Mouse (Mus musculus) liver, embryonic 12.5 days (tissue): ENCODE measurements around the gene Cyp27a1. TPM values are rescaled to one million over a fixed set of nuclear protein-coding genes. Genes with fewer than 3 reads are reported as not detected.
A peak's percentile ranks its signal among the peaks of the same experiment; 100 is the strongest.

Source experiments
- ATAC-seq: fragments of 200-750 bp; cut with Nextera tagmentation; 2 replicates; pipeline ENCODE4 v1.8.0; 2017; ENCODE audit warnings: moderate number of reproducible peaks, mild to moderate bottlenecking, moderate library complexity
- H3K27ac ChIP-seq: fragments of 300-500 bp; sonication (generic); 2 replicates; pipeline ENCODE4 v1.5.1; 2016; ENCODE audit warnings: mild to moderate bottlenecking
- H3K27me3 ChIP-seq: fragments of 300-500 bp; sonication (generic); replicated peaks from 2 replicates; pipeline ENCODE4 v1.6.1; 2016; ENCODE audit warnings: mild to moderate bottlenecking, moderate library complexity
- H3K36me3 ChIP-seq: fragments of 300-500 bp; sonication (generic); 2 replicates; pipeline ENCODE4 v1.6.1; 2016; ENCODE audit warnings: mild to moderate bottlenecking, moderate library complexity
- H3K4me1 ChIP-seq: fragments of 300-500 bp; sonication (generic); 2 replicates; pipeline ENCODE4 v1.6.1; 2016
- H3K4me2 ChIP-seq: fragments of 300-500 bp; sonication (generic); 2 replicates; pipeline ENCODE4 v1.6.1; 2016; ENCODE audit warnings: mild to moderate bottlenecking, moderate library complexity
- H3K4me3 ChIP-seq: fragments of 300-500 bp; sonication (generic); 2 replicates; pipeline ENCODE4 v1.5.1; 2016; ENCODE audit warnings: mild to moderate bottlenecking, moderate library complexity
- H3K9ac ChIP-seq: fragments of 300-500 bp; sonication (generic); 2 replicates; pipeline ENCODE4 v1.6.1; 2016; ENCODE audit warnings: mild to moderate bottlenecking, moderate library complexity
- H3K9me3 ChIP-seq: fragments of 300-500 bp; sonication (generic); replicated peaks from 2 replicates; pipeline ENCODE4 v1.6.1; 2016; ENCODE audit warnings: mild to moderate bottlenecking, moderate library complexity
- WGBS: fragments of 180-500 bp; shearing (Covaris S2); methylation state at CpG from one replicate; pipeline ENCODE4 v1.1.7; 2016; ENCODE audit not compliant: insufficient replicate concordance; 5-methylcytosine and 5-hydroxymethylcytosine counted together
- polyA plus RNA-seq: library from polyadenylated mRNA; unstranded; fragments of >200 nt; fragmentation: Nextera tagmentation; extraction: Ambion mirVana; gene quantifications from 2 replicates; pipeline ENCODE4 v1.2.1, GENCODE M21; 2016

Gene Cyp27a1
- 2.3 and 2.8 TPM in 2 replicates for polyA plus RNA-seq

DNA sequence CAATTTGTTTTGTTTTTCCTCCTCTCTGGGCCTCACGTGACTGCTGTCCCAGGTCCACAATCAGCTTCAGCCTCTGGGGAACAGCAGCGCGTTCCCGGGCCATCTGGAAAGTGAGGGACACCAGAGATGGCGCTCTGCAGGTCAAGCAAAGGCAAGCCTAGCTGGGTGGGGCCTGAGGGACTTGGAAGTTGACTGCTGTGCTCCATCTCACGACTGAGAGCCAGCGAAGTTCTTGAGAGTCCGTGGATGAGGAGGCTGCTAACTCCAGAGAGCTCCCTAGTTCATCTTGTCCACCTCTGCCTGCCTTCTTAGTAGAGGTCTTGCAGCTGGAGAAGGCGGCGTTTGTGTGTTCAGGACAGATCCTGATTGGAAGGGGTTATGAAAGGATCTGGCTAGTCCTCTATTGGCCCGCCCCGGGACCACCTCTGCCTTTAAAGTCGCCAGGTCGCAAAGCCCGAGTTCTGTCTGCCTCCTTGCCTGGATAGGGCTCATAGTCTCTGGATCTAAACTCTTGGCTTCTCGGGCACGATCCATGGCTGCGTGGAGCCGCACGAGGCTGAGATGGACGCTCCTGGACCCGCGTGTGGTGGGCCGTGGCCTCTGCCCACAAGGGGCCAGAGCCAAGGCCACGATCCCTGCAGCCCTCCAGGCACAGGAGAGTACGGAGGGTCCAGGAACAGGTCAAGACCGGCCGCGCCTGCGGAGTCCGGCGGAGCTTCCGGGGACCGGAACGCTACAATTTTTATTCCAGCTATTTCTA is at the start of gene Cyp27a1:
Gene Cyp27a1, plus strand, starts transcription at position 476 of the 760 bp plus-strand sequence.
- peaks cover 10% of the 10 kb centered on the region for H3K4me1 ChIP-seq
- ATAC-seq, result peak; percentile 42; the same call in 1 of the 2 replicates
- H3K36me3 ChIP-seq, result no peaks in the 10 kb centered on the region
- peak within 1 kb of the TSS; percentile 62 for H3K9ac ChIP-seq
- H3K4me2 ChIP-seq, result peak within 1 kb of the TSS; percentile 79
- H3K9me3 ChIP-seq, result no peaks in the 10 kb centered on the region
- peak within 1 kb of the TSS; percentile 55 for H3K4me3 ChIP-seq
- 3% methylated on average over 35 of the region's 35 CpGs for WGBS
- peaks cover 21% of the 10 kb centered on the region for H3K27me3 ChIP-seq
- H3K27ac ChIP-seq, result no peak within 1 kb of the TSS

DNA sequence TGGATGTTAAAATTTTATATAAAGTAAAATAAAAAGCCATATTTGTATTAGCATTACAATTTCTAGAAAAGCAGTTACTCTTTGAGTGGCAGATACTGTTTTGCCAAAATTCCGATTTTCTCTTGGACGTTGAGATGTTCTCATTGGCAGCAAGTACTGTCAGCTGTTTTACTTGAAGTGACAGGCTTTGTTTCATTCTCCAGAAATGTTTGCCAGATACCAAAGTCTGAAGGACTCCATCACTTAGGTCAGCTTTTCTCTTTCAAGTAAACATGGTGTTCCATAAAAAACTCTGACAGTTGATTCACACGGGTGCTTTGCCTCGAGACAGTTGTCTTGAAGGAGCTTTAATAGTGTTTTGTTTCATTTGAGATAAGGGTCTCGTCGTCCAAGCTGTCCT is 48.2 kb upstream of the Cyp27a1 start:
- peaks cover 13% of the 10 kb centered on the region for H3K36me3 ChIP-seq
- no peak overlapping the region for H3K9ac ChIP-seq
- H3K9me3 ChIP-seq, result no peaks in the 10 kb centered on the region
- no peak for ATAC-seq
- H3K4me1 ChIP-seq, result peaks cover 42% of the 10 kb centered on the region
- no peak overlapping the region for H3K4me3 ChIP-seq
- H3K4me2 ChIP-seq, result no peak overlapping the region
- H3K27me3 ChIP-seq, result no peaks in the 10 kb centered on the region
- 54% methylated on average over 6 of the region's 6 CpGs for WGBS
- H3K27ac ChIP-seq, result no peak overlapping the region

DNA sequence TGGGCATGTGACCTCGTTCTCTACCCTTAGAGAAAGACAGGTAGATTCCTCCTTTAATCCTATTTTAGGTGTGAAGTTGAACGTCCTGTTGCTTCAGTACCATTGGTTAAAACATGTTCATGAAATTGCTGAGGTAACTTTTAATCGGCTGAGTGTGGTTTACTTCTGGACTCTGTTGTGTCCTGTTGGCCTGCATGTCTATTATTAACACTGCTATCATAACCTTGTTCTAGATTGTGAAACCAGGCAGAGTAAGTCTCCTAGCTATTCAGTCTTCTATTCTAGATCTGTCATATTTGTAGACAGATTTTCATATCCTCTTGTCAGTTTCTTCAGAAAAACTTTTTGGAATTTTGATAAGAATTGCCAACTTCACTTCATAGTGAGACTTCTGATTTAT is 45.0 kb upstream of the Cyp27a1 start:
- Histone ChIP-seq H3K9me3 (no peaks in the 10 kb centered on the region), H3K4me1 (peaks cover 44% of the 10 kb centered on the region), H3K4me3 (no peak overlapping the region), H3K4me2 (no peak overlapping the region), H3K36me3 (peaks cover 39% of the 10 kb centered on the region), H3K27me3 (no peaks in the 10 kb centered on the region), H3K9ac (no peak overlapping the region), H3K27ac (no peak overlapping the region)
- no peak for ATAC-seq
- 67% methylated on average over 3 of the region's 3 CpGs for WGBS

DNA sequence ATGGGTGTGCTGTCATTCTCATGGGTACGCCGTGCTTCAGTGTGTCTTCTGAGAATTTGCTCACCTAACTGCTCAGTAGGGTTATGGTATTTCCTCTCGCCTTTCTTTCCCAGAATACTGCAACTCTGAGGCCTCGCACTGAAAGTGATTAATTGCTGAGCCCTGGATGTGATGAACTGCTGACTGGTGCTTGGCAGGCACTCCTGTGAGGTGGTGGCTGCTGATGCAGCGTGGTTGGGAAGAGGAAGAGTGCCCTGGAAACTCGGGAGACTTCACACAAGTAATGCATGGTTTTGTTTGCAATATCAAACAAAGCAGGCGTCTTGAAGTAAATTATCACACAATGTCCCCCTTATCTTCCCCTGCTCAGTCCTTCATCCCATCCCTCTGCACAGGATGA is 40.6 kb upstream of the Cyp27a1 start:
- no peak overlapping the region for H3K27ac ChIP-seq
- no peak for ATAC-seq
- H3K27me3 ChIP-seq, result no peaks in the 10 kb centered on the region
- H3K4me2 ChIP-seq, result no peak overlapping the region
- peaks cover 18% of the 10 kb centered on the region for H3K4me1 ChIP-seq
- 60% methylated on average over 7 of the region's 7 CpGs for WGBS
- no peak overlapping the region for H3K9ac ChIP-seq
- H3K9me3 ChIP-seq, result no peaks in the 10 kb centered on the region
- no peak overlapping the region for H3K4me3 ChIP-seq
- peaks cover 48% of the 10 kb centered on the region for H3K36me3 ChIP-seq

DNA sequence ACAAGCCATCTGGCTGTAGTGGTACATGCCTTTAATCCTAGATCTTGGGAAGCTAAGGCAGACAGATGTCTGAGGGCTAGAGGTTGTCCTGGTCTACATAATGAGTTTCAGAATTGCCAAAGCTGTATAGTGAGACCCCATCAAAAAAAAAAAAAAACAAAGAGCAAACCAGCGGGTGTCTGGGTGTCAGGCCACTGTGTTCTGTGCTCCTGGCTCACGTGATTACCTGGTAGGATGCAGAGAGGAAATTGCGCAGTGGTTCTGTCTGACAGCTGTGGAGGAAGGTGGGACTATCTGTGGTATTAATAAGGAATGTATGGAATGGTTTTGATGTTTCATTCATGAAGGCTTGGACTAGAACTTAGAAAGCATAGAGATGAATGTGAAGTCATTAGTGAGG is 36.5 kb upstream of the Cyp27a1 start:
- no peak overlapping the region for H3K4me2 ChIP-seq
- peaks cover 27% of the 10 kb centered on the region for H3K4me1 ChIP-seq
- H3K27ac ChIP-seq, result no peak overlapping the region
- no peak overlapping the region for H3K4me3 ChIP-seq
- H3K9me3 ChIP-seq, result no peaks in the 10 kb centered on the region
- no peak for ATAC-seq
- peaks cover 67% of the 10 kb centered on the region for H3K36me3 ChIP-seq
- H3K9ac ChIP-seq, result no peak overlapping the region
- H3K27me3 ChIP-seq, result no peaks in the 10 kb centered on the region
- WGBS, result 87% methylated on average over 3 of the region's 3 CpGs

DNA sequence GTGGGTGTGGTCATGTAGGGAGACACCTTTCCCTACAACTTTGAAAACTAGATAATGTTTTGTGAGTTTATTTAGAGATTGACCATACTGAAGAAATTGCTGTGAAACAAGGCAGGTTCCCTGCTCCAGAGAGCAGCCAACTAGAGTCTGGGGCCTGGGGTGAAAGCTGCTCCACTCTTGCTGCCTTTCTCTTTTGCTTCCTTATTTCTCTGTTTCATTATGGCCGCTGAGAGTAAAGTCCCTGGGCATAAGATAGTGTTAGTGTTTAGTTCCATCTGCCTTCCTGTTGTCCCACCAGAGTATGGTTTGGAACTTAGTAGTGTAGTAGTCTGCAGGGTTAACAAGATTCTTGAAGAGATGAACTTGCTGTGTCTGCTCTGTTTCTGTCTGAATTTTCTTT is 35.5 kb upstream of the Cyp27a1 start:
- H3K36me3 ChIP-seq, result peaks cover 67% of the 10 kb centered on the region
- no peak for ATAC-seq

DNA sequence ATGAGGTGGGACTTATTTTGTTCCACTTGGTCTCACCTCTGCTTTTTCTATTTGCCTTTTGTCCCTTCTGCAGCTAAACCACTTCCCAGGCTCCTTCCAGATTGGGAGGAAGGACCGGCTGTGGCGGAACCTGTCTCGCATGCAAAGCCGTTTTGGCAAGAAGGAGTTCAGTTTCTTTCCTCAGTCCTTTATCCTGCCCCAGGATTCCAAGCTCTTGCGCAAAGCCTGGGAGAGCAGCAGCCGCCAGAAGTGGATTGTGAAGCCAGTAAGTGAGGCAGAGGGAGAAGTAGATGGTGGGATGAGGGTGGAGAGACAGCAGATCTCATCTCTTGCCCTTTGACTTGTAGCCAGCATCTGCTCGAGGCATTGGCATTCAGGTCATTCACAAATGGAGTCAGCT is 26.2 kb upstream of the Cyp27a1 start:
- Histone ChIP-seq H3K9me3 (no peaks in the 10 kb centered on the region), H3K36me3 (peaks cover 95% of the 10 kb centered on the region), H3K27ac (no peak overlapping the region), H3K27me3 (no peaks in the 10 kb centered on the region), H3K4me2 (no peak overlapping the region), H3K4me3 (no peak overlapping the region), H3K4me1 (no peaks in the 10 kb centered on the region), H3K9ac (no peak overlapping the region)
- no peak for ATAC-seq
- 86% methylated on average over 7 of the region's 7 CpGs for WGBS

More for the DNA sequence above, 35.5 kb upstream of the Cyp27a1 start:
- H3K27ac ChIP-seq, result no peak overlapping the region
- H3K9ac ChIP-seq, result no peak overlapping the region
- no peak overlapping the region for H3K4me3 ChIP-seq
- peaks cover 19% of the 10 kb centered on the region for H3K4me1 ChIP-seq
- no peaks in the 10 kb centered on the region for H3K27me3 ChIP-seq
- no peak overlapping the region for H3K4me2 ChIP-seq
- H3K9me3 ChIP-seq, result no peaks in the 10 kb centered on the region
- WGBS, result 69% methylated on average over 1 of the region's 1 CpGs

DNA sequence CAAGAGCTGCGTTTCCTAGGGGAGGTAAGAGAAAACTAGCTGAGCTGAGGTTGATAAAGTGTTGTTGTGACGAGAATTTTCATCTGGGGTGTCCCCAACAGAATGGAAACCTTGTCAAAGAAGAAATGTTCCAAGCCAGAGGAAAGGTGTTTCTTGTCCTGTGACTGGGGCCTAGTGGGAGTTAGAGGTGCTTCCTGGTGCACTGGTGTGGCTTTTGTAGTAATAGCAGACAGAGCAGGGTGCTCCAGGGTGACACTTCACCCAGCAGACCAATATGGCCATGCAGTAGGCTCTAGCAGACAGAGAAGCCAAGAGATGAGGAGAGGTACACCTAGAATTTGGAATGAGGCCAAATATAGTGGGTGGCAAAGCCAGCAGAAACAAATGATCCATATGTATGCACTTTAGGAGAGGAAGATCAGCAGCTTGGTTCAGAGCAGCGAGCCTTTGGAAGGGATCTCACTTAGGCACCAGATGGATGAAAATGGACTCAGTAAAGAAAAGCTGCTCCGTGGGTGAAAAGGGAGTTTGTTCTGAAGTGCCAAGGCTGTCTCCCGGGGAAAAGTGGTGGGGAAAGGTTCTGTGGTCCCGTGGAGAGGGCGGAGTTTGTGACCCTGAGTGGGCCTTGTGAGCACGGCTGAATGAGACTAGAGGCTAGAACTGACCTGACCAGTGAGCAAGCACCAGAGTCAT is 19.3 kb upstream of the Cyp27a1 start:
- H3K9me3 ChIP-seq, result no peaks in the 10 kb centered on the region
- H3K27ac ChIP-seq, result no peak overlapping the region
- no peak for ATAC-seq
- H3K27me3 ChIP-seq, result no peaks in the 10 kb centered on the region
- no peak overlapping the region for H3K9ac ChIP-seq
- H3K36me3 ChIP-seq, result peaks cover 91% of the 10 kb centered on the region
- H3K4me1 ChIP-seq, result no peaks in the 10 kb centered on the region; the same call in none of the 2 replicates
- H3K4me3 ChIP-seq, result no peak overlapping the region
- H3K4me2 ChIP-seq, result no peak overlapping the region
- 81% methylated on average over 8 of the region's 8 CpGs for WGBS

DNA sequence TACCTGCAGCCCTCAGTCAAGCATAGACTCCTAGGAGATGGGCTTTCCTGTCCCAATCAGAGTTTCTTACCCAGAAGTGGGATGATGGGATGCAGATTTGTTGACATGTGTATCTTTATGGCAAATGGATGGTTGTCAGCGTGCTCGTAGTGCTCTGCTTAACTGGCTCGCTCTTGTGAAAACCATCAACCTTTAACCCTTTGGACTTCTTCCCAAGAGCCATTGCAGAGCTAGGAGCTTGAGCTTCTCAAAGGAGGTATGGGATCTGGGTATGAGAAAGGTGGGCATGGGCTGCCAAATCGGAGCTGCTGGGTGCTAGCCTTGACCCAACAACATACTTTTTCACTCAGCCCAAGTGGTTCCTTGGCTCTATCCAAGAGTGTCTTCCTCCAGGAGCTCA is 17.5 kb upstream of the Cyp27a1 start:
- Histone ChIP-seq H3K27me3 (no peaks in the 10 kb centered on the region), H3K9ac (no peak overlapping the region), H3K4me2 (no peak overlapping the region), H3K4me1 (no peaks in the 10 kb centered on the region; the same call in none of the 2 replicates), H3K36me3 (peaks cover 87% of the 10 kb centered on the region), H3K27ac (no peak overlapping the region), H3K9me3 (no peaks in the 10 kb centered on the region), H3K4me3 (no peak overlapping the region)
- WGBS, result 84% methylated on average over 4 of the region's 4 CpGs
- no peak for ATAC-seq

DNA sequence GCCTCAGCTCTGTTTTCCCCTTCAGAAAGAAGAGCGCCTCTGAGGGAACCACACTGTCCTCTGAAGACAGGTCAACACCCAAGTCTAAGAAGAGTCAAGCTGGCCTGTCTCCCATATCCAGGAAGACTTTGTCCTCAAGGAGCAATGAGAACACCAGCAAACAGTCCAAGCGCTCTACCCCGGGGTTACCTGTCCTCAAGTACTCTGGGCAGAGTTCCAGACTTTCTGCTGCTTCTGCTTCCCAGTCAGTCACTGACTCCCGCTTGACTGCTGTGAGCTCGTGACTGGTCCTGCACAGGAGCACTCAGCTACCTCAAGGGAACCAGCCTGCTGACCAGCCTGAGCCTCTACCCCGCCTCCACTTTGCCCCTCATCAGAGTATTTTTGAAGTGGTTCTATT is 16.0 kb upstream of the Cyp27a1 start:
- no peak for ATAC-seq
- 87% methylated on average over 6 of the region's 6 CpGs for WGBS
- H3K36me3 ChIP-seq, result peaks cover 75% of the 10 kb centered on the region
- H3K9ac ChIP-seq, result no peak overlapping the region
- no peaks in the 10 kb centered on the region for H3K27me3 ChIP-seq
- no peak overlapping the region for H3K27ac ChIP-seq
- H3K4me3 ChIP-seq, result no peak overlapping the region
- H3K4me2 ChIP-seq, result no peak overlapping the region
- no peaks in the 10 kb centered on the region for H3K9me3 ChIP-seq
- no peaks in the 10 kb centered on the region; the same call in none of the 2 replicates for H3K4me1 ChIP-seq

DNA sequence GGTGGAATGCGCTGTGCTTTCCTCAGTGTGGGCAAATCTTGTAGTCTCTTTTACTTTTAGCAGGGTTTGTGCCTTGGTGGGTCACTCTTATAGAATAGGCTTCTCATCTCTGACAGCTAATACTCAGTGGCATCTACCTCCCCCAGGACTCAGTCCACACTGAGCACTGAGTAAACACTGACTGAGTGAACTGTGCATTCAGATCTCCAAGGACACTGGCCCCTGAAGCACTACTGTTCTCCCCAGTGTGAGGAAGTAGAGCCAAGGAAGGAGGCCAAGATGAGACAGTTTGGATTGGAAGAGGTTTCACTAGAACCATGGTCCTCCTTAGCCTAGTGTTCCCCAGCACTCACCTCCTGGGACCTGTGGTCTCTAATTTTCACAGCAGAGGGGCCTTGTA is 15.0 kb upstream of the Cyp27a1 start:
- Histone ChIP-seq H3K4me3 (no peak overlapping the region), H3K27me3 (no peaks in the 10 kb centered on the region), H3K9me3 (no peaks in the 10 kb centered on the region), H3K4me1 (no peaks in the 10 kb centered on the region; the same call in none of the 2 replicates), H3K9ac (no peak overlapping the region), H3K4me2 (no peak overlapping the region), H3K27ac (no peak overlapping the region), H3K36me3 (peaks cover 73% of the 10 kb centered on the region)
- no peak; the same call in 1 of the 2 replicates for ATAC-seq
- 81% methylated on average over 1 of the region's 1 CpGs for whole genome bisulfite sequencing

DNA sequence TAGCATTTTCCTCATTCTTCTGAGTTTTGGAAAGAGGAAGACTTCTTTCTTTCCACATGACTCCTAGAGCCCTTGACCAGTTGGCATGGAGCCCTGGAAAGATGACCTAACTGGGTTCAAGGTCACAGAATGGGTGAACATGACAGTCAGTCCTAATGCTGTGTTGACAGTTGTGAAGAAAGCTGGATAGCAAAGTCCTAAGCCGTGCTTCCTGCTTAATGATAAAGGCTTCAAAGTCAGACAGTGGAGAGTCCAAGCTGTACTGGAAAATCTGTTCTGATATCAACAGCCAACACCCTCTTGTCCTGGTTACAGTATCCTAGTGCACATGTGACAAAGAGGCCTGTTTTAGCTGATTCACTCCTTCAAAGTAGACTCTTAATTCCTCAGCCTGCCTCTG is 14.6 kb upstream of the Cyp27a1 start:
- H3K36me3 ChIP-seq, result peaks cover 70% of the 10 kb centered on the region
- no peaks in the 10 kb centered on the region for H3K27me3 ChIP-seq
- WGBS, result 38% methylated on average over 1 of the region's 1 CpGs
- H3K4me3 ChIP-seq, result no peak overlapping the region
- H3K4me1 ChIP-seq, result no peaks in the 10 kb centered on the region; the same call in none of the 2 replicates
- no peak overlapping the region for H3K4me2 ChIP-seq
- H3K27ac ChIP-seq, result no peak overlapping the region
- H3K9ac ChIP-seq, result no peak overlapping the region
- H3K9me3 ChIP-seq, result no peaks in the 10 kb centered on the region
- ATAC-seq, result no peak
